Mouse (Mus musculus) embryonic facial prominence, embryonic 13.5 days (tissue): Measurements from ENCODE around the gene Kcnab1. TPM values are rescaled to one million over a fixed set of nuclear protein-coding genes. Genes with fewer than 3 reads are reported as not detected.

Source experiments
- ATAC-seq: fragments of 200-750 bp; cut with Nextera tagmentation; 2 replicates; pipeline ENCODE4 v1.8.0; 2017; ENCODE audit warnings: low read depth; ENCODE audit not compliant: insufficient number of reproducible peaks, insufficient read depth, low FRiP score, low TSS enrichment
- H3K27ac ChIP-seq: fragments of 300-500 bp; sonication (generic); 2 replicates; pipeline ENCODE4 v1.5.1; 2015; ENCODE audit warnings: moderate library complexity, mild to moderate bottlenecking, inconsistent platforms
- H3K27me3 ChIP-seq: fragments of 300-500 bp; sonication (generic); 2 replicates; pipeline ENCODE4 v1.6.1; 2015; ENCODE audit warnings: mild to moderate bottlenecking, inconsistent platforms
- H3K36me3 ChIP-seq: fragments of 300-500 bp; sonication (generic); 2 replicates; pipeline ENCODE4 v1.6.1; 2015; ENCODE audit warnings: mild to moderate bottlenecking, inconsistent platforms
- H3K4me1 ChIP-seq: fragments of 300-500 bp; sonication (generic); 2 replicates; pipeline ENCODE4 v1.6.1; 2015; ENCODE audit warnings: inconsistent platforms
- H3K4me2 ChIP-seq: fragments of 300-500 bp; sonication (generic); 2 replicates; pipeline ENCODE4 v1.6.1; 2015; ENCODE audit warnings: moderate library complexity, mild to moderate bottlenecking, inconsistent platforms
- H3K4me3 ChIP-seq: fragments of 300-500 bp; sonication (generic); 2 replicates; pipeline ENCODE4 v1.5.1; 2015; ENCODE audit warnings: mild to moderate bottlenecking, inconsistent platforms
- H3K9ac ChIP-seq: fragments of 300-500 bp; sonication (generic); 2 replicates; pipeline ENCODE4 v1.6.1; 2015; ENCODE audit warnings: mild to moderate bottlenecking, inconsistent platforms
- H3K9me3 ChIP-seq: fragments of 300-500 bp; sonication (generic); 2 replicates; pipeline ENCODE4 v1.6.1; 2016; ENCODE audit warnings: inconsistent platforms
- WGBS: fragments of 180-500 bp; shearing (Covaris S2); methylation state at CpG from one replicate; pipeline ENCODE4 v1.1.7; 2015; ENCODE audit warnings: mixed read lengths; 5-methylcytosine and 5-hydroxymethylcytosine counted together
- polyA plus RNA-seq: library from polyadenylated mRNA; unstranded; fragments of >200 nt; fragmentation: Nextera tagmentation; extraction: Ambion mirVana; gene quantifications from 2 replicates; pipeline ENCODE4 v1.2.1, GENCODE M21; 2015

Gene Kcnab1
- polyA plus RNA-seq, 1 experiment from 2014 or later, result 3.0 TPM

DNA sequence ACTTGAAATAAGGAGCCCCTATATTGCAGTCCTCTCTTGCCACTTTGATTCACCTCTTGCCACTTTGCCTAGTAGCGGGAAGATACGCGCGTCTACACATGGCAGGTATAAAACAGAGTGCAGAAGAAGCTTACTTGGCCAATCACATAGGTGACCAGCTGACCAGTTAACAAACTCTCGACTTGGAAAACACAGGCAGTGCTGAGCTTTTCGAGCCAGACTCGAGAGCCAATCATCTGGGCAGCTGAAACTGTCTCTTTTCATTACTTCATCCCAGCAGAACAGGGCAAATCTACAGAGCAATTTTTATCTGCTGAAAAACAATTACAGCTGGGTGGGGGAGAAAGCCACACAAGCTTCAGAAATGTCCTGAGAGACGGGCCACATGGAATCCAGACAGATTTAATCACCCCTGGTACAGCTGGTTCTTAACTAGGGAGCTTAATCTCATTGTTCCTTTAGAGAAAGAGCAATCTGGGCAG is 96.4 kb downstream of the Kcnab1 start:
- ATAC-seq, result peak; percentile 6; the same call in 1 of the 2 replicates
- H3K36me3 ChIP-seq, result no peaks in the 10 kb centered on the region
- H3K4me3 ChIP-seq, result no peak overlapping the region
- H3K4me1 ChIP-seq, result peaks cover 5% of the 10 kb centered on the region; the same call in 1 of the 2 replicates
- no peak overlapping the region for H3K4me2 ChIP-seq
- H3K9ac ChIP-seq, result no peak overlapping the region
- no peaks in the 10 kb centered on the region for H3K27me3 ChIP-seq
- WGBS, result 53% methylated on average over 8 of the region's 8 CpGs
- no peak overlapping the region for H3K27ac ChIP-seq
- H3K9me3 ChIP-seq, result no peaks in the 10 kb centered on the region

DNA sequence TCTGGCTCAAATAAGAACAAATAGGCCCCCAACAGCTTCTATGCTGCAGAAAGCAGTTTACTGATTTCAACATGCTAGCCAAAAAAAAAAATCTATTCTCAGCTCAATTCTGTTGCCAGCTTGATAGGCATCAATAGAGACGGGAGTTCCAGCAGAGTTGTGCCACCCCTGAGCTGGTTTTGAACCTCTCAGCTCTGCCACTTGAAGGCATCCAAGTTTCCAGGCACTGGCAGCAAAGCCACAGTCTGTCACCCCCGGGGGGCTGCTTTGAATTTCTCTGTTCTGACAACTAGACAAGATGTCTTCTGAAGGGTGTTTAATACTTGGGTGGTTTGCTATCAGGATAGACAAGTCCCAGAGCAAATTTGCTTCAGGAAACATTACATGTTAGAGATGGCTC is 104.5 kb downstream of the Kcnab1 start:
- H3K9me3 ChIP-seq, result no peaks in the 10 kb centered on the region
- no peak overlapping the region for H3K9ac ChIP-seq
- H3K4me2 ChIP-seq, result no peak overlapping the region
- no peaks in the 10 kb centered on the region for H3K27me3 ChIP-seq
- no peak overlapping the region for H3K4me3 ChIP-seq
- H3K4me1 ChIP-seq, result 0 out of 2 replicates have a peak, but pooled peaks cover 3% of the 10 kb centered on the region
- 66% methylated on average over 2 of the region's 2 CpGs for WGBS
- no peaks in the 10 kb centered on the region for H3K36me3 ChIP-seq
- no peak overlapping the region for H3K27ac ChIP-seq
- ATAC-seq, result no peak

DNA sequence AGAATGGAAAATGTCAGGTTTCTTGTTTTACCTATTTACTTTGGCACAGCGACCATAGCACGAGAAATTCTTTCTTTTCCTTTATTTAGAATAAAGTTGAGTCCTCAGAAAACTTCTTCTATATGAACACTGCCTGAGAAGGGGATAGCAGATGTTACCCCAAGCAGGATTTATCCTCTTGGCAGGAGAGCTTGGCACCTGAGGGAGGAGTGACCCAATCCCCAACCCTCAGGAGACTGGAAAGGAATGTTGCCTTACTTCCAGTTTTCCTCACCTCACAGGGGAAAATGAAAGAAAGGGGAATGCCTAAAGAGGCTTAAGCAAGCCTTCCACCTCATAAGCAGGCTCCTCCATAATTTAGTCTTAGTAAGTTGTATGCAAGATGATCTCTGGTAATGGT is 105.5 kb downstream of the Kcnab1 start:
- H3K9ac ChIP-seq, result no peak overlapping the region
- 80% methylated on average over 2 of the region's 2 CpGs for WGBS
- H3K9me3 ChIP-seq, result no peaks in the 10 kb centered on the region
- no peaks in the 10 kb centered on the region for H3K36me3 ChIP-seq
- no peak overlapping the region for H3K4me3 ChIP-seq
- no peak overlapping the region for H3K4me2 ChIP-seq
- no peak for ATAC-seq
- no peak overlapping the region for H3K27ac ChIP-seq
- no peaks in the 10 kb centered on the region for H3K27me3 ChIP-seq
- 0 out of 2 replicates have a peak, but pooled peaks cover 3% of the 10 kb centered on the region for H3K4me1 ChIP-seq

DNA sequence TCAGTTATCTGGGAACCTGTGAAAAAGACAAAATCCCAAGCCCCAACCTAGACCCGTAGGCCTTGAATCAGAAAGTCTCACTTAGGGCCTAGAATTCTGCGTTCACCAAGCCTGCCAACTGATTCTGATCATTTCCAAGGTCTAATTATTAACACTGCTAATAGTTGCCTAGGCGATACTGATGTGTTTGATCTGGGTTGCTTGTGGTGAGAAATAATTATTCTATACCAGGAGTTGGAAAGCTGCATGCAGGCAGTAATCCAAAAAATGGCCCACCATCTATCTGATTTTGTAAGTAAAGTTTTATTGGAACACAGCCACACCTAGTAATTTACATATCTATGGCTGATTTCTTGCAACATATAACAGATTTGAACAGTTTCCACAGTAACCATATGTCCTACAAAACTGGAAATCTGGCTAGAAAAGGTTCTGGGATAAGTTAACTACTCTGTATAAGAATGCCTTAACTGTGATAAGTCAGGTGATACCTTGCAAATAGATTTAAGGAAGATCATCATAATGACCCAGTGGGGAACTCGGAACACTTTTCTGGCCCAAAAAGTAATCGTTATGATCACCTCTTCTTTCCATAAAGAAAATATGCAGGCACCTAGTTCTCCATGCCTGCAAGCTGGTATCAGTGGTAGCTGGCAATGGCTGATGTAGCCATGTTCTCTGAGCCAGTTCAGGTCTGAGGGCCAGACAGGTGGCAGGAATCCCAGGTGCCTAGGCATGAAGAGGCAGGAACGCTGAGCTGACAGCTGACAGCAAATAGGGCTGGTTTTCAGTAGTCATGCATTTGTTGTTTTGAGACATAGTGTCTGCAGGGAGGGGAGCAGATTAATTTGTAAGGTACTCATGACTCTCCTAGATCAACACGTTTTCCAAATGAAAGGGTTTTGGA is 108.7 kb downstream of the Kcnab1 start:
- H3K4me1 ChIP-seq, result peaks cover 3% of the 10 kb centered on the region; the same call in 1 of the 2 replicates
- no peak overlapping the region for H3K4me3 ChIP-seq
- no peak overlapping the region for H3K4me2 ChIP-seq
- WGBS, result 88% methylated on average over 7 of the region's 7 CpGs
- no peak overlapping the region for H3K27ac ChIP-seq
- H3K27me3 ChIP-seq, result no peaks in the 10 kb centered on the region
- H3K9ac ChIP-seq, result no peak overlapping the region
- no peak for ATAC-seq
- H3K9me3 ChIP-seq, result no peaks in the 10 kb centered on the region
- no peaks in the 10 kb centered on the region for H3K36me3 ChIP-seq

DNA sequence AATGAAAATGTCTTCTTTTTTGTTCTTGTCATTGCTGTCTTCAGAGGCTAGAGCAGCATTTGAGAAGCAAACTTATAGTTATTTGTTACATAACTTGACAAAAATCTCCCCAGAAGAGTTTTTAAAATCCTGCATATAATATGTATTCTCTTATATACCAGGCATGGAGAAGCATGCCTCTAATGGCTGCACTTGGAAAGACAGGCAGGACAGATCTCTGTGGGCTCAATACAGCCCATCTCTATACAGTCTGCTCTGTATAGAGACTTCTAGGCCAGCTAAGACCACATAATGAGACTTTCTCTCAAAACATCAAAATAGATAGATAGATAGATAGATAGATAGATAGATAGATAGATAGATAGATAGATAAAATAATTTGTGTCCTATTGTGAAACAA is 111.1 kb downstream of the Kcnab1 start:
- H3K27ac ChIP-seq, result no peak overlapping the region
- H3K4me1 ChIP-seq, result no peaks in the 10 kb centered on the region; the same call in 1 of the 2 replicates
- H3K4me2 ChIP-seq, result no peak overlapping the region
- H3K36me3 ChIP-seq, result no peaks in the 10 kb centered on the region
- H3K9ac ChIP-seq, result no peak overlapping the region
- no peak overlapping the region for H3K4me3 ChIP-seq
- no peaks in the 10 kb centered on the region for H3K9me3 ChIP-seq
- H3K27me3 ChIP-seq, result no peaks in the 10 kb centered on the region
- no peak for ATAC-seq

DNA sequence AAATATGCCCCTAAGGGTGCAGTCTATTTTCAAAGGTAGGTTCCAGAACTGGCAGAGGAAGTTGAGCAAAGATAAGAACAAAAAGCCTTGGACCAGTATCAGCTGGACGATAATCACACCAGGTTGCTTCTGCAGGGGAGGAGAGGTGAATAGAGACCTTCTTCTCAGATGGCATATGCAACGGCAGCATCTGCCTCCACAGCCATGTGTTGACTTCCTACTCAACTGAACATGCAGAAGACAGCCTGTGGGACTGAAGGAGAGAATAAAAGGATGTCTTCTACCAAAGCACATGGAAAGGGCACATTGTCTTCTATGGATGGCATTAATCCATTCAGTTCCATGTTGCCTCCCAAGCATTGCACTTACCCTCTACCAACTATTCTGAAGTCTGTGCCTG is 114.5 kb downstream of the Kcnab1 start:
- Histone ChIP-seq H3K9ac (no peak overlapping the region), H3K27ac (no peak overlapping the region), H3K9me3 (no peaks in the 10 kb centered on the region), H3K36me3 (no peaks in the 10 kb centered on the region), H3K4me1 (no peaks in the 10 kb centered on the region; the same call in 1 of the 2 replicates), H3K4me3 (no peak overlapping the region), H3K4me2 (no peak overlapping the region), H3K27me3 (no peaks in the 10 kb centered on the region)
- ATAC-seq, result no peak
- WGBS, result 87% methylated on average over 2 of the region's 2 CpGs

DNA sequence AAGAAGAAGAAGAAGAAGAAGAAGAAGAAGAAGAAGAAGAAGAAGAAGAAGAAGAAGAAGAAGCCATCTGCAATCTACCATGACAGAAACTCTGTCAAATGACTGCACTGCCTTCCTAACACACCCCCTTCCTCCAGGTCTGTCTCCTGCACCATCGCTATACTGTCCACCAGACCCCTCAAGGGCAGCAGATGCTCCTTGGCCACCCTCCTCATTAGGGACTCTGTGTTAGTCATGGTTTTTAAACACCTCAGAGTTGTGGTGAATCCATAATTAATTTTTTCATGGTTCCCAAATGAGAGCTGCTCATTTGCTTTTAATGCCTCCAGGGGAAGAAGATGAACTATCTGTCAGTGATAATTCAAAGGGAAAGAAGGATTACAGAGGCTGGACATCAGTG is 121.8 kb downstream of the Kcnab1 start:
- no peak overlapping the region for H3K4me3 ChIP-seq
- H3K27ac ChIP-seq, result no peak overlapping the region
- H3K9me3 ChIP-seq, result peaks cover 4% of the 10 kb centered on the region; the same call in 1 of the 2 replicates
- 86% methylated on average over 1 of the region's 1 CpGs for WGBS
- H3K36me3 ChIP-seq, result no peaks in the 10 kb centered on the region
- no peak overlapping the region for H3K9ac ChIP-seq
- no peak overlapping the region for H3K4me2 ChIP-seq
- no peaks in the 10 kb centered on the region for H3K27me3 ChIP-seq
- no peak for ATAC-seq
- H3K4me1 ChIP-seq, result no peaks in the 10 kb centered on the region

DNA sequence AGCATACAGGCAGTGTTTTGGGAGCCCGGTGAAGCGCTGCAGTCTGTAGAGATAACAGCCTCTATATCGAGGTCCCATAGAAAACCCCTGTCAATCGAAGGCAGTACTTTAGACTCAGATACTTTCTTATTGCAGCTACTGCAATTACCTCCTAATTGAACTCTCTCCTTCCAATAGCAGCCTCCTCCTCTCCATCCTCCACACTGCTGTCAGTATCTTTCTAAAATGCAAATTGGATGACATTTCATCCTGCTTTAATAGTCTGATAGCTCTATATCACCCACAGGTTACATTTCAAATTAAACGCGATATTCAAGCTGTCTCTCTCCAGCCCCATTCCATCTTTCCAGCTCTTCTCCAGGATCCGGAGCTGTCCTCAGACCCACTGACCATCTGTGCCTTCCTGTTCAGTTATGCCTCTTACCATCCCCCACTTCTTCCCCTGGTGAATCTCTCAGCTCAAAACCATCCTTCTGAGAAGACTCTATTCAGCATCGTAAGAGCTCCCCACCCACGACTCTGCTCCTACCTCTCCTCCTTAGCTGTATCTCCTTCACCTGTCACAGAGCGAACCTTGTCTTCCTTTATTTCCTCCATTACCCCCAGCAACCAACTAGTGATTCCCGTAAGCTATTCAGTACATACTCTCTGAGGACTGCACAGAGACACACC is 122.4 kb downstream of the Kcnab1 start:
- H3K4me3 ChIP-seq, result no peak overlapping the region
- no peaks in the 10 kb centered on the region for H3K4me1 ChIP-seq
- H3K36me3 ChIP-seq, result no peaks in the 10 kb centered on the region
- 83% methylated on average over 11 of the region's 11 CpGs for WGBS
- ATAC-seq, result no peak
- H3K27ac ChIP-seq, result no peak overlapping the region
- peaks cover 9% of the 10 kb centered on the region; the same call in 1 of the 2 replicates for H3K9me3 ChIP-seq
- no peak overlapping the region for H3K4me2 ChIP-seq
- no peak overlapping the region for H3K9ac ChIP-seq
- H3K27me3 ChIP-seq, result no peaks in the 10 kb centered on the region

DNA sequence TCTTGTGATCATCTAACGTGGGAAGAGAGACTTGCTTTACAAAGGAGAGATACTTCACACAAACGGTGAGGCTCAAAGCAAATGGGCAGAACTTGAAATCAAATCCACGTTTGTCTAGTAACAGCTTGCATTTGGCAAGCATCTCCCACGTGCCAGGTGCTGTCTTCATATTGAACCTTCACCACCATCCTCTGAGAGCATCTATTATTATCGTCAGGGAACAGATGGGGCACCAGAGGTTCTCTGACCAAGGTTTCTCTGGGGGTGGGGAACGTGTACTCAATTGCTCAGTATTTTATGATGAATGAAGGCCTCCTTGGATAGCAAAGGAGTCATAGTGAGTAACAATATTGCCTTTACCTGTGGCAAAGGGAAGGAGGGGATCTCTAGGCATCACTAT is 139.8 kb downstream of the Kcnab1 start:
- H3K4me2 ChIP-seq, result no peak overlapping the region
- H3K4me1 ChIP-seq, result no peaks in the 10 kb centered on the region
- no peak for ATAC-seq
- 49% methylated on average over 6 of the region's 6 CpGs for WGBS
- H3K9ac ChIP-seq, result no peak overlapping the region
- no peak overlapping the region for H3K4me3 ChIP-seq
- H3K9me3 ChIP-seq, result no peaks in the 10 kb centered on the region
- H3K36me3 ChIP-seq, result no peaks in the 10 kb centered on the region
- H3K27ac ChIP-seq, result no peak overlapping the region
- no peaks in the 10 kb centered on the region for H3K27me3 ChIP-seq

DNA sequence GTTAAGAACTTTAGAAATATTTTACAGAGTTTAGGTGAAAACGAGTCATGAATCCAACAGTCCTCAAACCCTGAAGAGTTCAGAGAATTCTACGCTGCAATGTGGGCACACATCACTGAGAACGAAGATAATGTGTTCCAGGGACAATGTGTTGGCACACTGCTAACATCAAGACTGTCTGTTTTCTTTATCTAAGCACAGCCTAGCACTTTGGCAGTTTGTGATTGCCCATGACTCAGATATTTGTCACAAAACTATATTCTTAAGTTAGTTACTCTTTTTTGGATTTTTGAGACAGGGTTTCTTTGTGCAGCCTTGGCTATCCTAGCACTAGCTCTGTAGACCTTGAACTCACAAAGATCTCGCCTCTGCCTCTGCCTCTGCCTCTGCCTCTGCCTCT is 151.3 kb downstream of the Kcnab1 start:
- Histone ChIP-seq H3K27ac (no peak overlapping the region), H3K36me3 (no peaks in the 10 kb centered on the region), H3K9me3 (no peaks in the 10 kb centered on the region), H3K4me2 (no peak overlapping the region), H3K27me3 (no peaks in the 10 kb centered on the region), H3K9ac (no peak overlapping the region), H3K4me3 (no peak overlapping the region), H3K4me1 (no peaks in the 10 kb centered on the region)
- ATAC-seq, result no peak
- 81% methylated on average over 4 of the region's 4 CpGs for WGBS

DNA sequence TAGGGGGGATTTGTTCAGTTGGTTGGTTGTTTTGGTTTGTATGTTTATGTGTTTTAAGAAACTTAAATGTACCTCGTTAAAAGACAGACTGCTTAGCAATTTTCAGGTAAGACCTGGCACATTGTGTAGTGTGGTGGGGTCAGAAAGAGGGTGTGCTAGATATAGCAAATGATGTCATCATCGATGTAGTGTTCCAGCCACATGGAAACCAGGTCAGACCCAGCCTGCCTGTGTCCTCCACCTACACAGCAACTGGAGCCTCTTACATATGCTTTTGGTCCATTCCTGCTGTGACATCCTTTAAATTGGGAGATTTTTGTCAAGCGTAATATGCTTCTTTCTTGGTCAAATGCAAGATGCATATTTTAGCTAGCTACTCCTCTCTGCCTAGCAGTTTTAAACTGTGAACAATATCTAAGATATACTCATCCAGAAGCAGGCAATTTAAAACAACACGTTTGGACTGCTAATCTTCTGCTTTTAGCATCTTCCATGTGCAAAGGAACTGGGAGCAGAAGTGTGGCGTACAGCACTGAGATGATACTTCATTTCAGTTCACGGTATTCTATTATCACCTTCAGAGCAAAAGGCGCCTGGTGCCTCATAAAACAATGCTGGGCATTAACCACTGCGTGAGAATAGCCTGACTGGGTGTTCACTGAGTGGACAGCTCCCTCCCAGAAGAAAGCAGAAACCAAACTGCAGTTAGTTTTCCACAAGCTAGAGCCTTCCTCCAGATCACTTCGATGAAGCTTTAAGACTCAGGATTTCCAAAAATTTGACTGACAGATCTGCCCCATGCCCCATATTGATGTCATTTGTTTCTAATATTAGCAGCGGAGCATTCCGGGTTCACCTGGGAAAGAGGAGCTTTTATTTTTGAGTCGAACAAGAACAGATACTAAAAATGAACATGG is 153.6 kb downstream of the Kcnab1 start:
- Histone ChIP-seq H3K27ac (no peak overlapping the region), H3K9me3 (no peaks in the 10 kb centered on the region), H3K4me1 (no peaks in the 10 kb centered on the region), H3K27me3 (no peaks in the 10 kb centered on the region), H3K4me2 (no peak overlapping the region), H3K9ac (no peak overlapping the region), H3K36me3 (no peaks in the 10 kb centered on the region), H3K4me3 (no peak overlapping the region)
- WGBS, result 79% methylated on average over 12 of the region's 12 CpGs
- ATAC-seq, result no peak
